Mouse (Mus musculus) layer of hippocampus, postnatal 14 days (tissue): Measurements from ENCODE around the gene Nthl1. TPM values are rescaled to one million over a fixed set of nuclear protein-coding genes. Genes with fewer than 3 reads are reported as not detected.

Experiments used
- DNase-seq, 2 experiments: peaks; one replicate each; pipeline ENCODE4 v3.0.0; 2021 to 2022; ENCODE audit warnings: low spot score in 2 of 2, mixed read lengths in 1 of 2
- long read RNA-seq, 2 experiments: library from polyadenylated mRNA; stranded (forward); transcript quantifications; one replicate each; pipeline ENCODE4 v2.0.0; 2021
- total RNA-seq, 2 experiments: library from RNA; stranded (reverse); gene quantifications; 2 replicates each; pipeline ENCODE4 v1.2.3; 2021

Gene Nthl1
- total RNA-seq, result 1 to 10 TPM; 3.9 to 5.3 TPM
- long read RNA-seq, experiment 1, partial matches to known transcripts, result 0 of 5 reads
- long read RNA-seq, experiment 1, other reads (novel, unspliced or antisense), result 5 of 5 reads
- long read RNA-seq, experiment 2, partial matches to known transcripts, result 0 of 6 reads
- long read RNA-seq, experiment 2, other reads (novel, unspliced or antisense), result 1 of 6 reads

- peak; percentile 81 to 88 for DNase-seq
These were observed at the start of gene Nthl1, which contains the start of gene Tsc2 for GRCm38 (mm10) chr17:24632167-24632812. Nthl1 (plus strand) TSS chr17:24632680. Tsc2 (minus strand) TSS chr17:24632630.

DNA sequence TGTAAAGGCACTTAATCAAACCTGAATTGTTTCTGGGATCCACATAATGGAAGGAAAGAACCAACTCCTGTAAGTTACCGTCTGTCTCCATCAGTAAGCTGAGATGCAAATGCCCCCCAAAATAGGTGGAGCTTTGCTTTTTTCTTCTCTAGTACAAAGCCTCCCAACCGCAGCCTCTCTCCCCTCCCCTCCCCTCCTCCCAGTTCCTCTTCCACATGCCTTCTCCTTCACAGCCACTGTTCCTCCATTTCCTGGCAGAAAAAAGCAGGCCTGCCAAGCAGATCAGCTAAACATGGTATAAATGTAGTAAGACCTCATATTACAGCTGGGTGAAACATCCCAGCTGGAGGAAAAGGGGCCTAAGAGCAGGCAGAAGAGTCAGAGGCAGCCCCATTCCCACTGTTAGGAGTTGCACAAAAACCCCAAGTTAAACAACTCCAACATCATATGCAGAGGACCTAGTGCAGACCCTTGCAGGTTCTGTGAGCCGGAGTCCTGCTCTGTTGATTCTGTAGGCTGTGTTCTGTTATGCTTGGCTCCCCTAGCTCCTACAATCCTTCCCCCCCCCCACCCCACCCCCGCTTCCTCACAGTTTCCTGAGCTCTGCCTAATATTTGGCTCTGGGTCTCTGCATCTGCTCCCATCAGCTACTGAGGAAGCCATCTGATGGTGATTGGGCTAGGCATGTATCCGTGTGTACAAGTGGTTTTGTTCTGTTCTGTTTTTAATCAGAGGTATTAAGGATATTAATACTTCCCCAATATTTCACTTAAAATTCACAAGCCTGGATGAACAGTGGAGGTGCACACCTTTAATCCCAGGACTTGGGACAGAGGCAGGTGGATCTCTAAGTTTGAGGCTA lies 48.6 kb upstream of the Nthl1 start:
- DNase-seq, result no peak

- DNase-seq, result no peak
These were observed 48.0 kb upstream of the Nthl1 start for GRCm38 (mm10) chr17:24584520-24584919.

DNA sequence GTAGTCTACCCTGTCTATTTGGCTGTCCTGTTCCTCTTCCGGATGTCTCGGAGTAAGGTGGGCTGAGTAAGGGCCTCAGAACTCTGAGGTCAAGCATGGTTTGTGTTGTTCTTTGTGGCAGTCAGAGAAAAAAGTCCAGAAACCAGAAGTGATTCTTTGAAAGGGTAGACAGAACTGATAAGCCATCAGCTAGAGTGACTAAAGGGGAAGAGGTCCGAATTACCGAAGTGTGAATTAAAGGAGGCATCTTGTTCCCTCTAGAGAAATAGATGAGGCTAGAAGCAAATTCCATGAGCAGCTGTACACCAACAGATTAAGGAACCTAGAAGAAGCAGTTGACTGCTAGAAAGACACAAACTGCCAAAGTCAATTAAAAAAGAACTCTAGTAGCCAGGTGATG lies 45.9 kb upstream of the Nthl1 start:
- no peak for DNase-seq

DNA sequence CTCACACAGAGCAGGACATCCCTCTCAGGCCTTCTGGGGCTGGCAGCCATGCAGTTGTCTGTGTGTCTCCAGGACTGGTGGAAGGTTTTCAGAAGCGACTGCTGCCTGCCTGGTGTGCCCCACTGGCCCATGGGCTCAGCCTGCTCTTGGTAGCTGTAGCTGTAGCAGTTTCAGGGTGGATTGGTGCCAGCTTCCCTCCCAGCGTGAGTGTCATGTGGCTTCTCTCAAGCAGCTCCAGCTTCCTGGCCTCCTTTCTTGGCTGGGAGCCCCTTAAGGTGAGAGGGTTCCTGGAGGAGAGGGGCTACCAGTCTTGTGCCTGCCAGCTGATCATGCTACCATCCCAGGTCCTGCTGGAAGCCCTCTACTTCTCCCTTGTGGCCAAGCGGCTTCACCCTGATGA lies 41.5 kb upstream of the Nthl1 start:
- no peak for DNase-seq

DNA sequence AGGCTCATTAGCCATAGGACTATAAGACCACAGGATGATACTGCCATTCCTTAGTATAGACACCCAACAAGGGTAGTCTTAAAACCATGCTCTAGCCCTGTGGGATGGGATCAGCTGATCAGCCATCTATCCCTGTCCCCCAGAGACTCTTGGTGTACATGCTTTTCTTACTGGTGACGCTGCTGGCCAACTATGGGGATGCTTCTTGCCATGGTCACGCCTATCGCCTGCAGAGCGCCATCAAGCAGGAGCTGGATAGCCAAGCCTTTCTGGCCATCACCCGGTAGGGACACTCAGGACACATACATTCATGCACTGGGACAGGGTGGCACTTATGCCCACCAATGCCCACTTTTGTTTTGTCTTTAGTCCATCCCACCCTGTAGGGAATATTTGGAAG lies 40.8 kb upstream of the Nthl1 start:
- no peak for DNase-seq

- no peak for DNase-seq
These were observed 39.2 kb upstream of the Nthl1 start for GRCm38 (mm10) chr17:24593248-24593647.

- no peak for DNase-seq
These were observed 38.2 kb upstream of the Nthl1 start for GRCm38 (mm10) chr17:24593992-24594890.

- no peak for DNase-seq
These were observed 37.1 kb upstream of the Nthl1 start for GRCm38 (mm10) chr17:24595126-24596072.

- DNase-seq, result no peak
These were observed 36.4 kb upstream of the Nthl1 start for GRCm38 (mm10) chr17:24596073-24596466.

- DNase-seq, result no peak
These were observed 35.9 kb upstream of the Nthl1 start for GRCm38 (mm10) chr17:24596471-24597183.

GRCm38 (mm10) chr17:24597989-24598388 lies 34.5 kb upstream of the Nthl1 start:
- no peak for DNase-seq

- no peak for DNase-seq
These were observed 32.0 kb upstream of the Nthl1 start for GRCm38 (mm10) chr17:24600502-24600901.

DNA sequence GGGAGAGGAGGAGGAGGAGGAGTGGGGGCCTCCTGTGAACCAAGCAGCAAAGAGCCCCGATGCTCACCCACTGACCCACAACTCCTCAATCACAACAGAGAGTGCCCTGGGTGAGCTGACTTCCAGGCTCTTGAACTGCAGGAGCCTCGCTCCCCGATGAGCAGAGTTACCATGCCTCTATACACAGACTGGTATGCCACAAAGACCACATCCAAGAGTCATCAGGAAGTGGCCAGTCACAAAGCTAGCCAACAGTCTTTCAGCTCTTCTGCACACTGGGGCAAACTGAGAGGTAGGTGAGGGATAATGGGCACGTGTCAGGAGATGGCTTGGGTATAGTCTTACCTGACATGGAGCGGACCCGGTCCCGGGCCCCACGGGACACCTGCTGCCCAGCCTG lies 28.5 kb upstream of the Nthl1 start:
- DNase-seq, result no peak

- no peak for DNase-seq
These were observed 27.9 kb upstream of the Nthl1 start for GRCm38 (mm10) chr17:24604557-24604956.

DNA sequence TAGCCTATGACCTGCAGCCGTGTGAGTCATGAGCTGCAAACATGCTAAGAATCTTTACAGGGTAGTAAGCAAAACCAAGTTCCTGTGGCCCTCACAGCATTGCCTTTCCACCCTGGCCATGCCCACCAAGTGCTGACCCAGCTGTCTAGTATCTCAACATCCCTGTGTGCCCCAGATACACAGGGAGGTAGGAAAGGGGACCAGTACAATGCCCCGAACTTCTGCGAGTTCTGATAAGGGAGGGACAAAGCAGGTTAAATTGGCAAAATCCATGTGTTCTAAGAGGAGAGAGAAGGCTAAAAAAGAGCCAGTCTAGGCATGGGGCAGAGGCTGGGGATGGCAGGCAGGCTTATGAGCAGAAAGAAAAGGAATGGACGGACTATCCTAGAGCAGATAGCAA lies 24.1 kb upstream of the Nthl1 start:
- DNase-seq, result no peak

GRCm38 (mm10) chr17:24608874-24609273 lies 23.6 kb upstream of the Nthl1 start:
- no peak for DNase-seq

- no peak for DNase-seq
These were observed 21.8 kb upstream of the Nthl1 start for GRCm38 (mm10) chr17:24610711-24611110.

GRCm38 (mm10) chr17:24617561-24618194 lies 14.8 kb upstream of the Nthl1 start:
- DNase-seq, result no peak
